Mouse (Mus musculus) kidney, embryonic 16.5 days (tissue): Measurements from ENCODE around the gene Amfr. TPM values are rescaled to one million over a fixed set of nuclear protein-coding genes. Genes with fewer than 3 reads are reported as not detected.

Experiments used
- ATAC-seq: fragments of 200-750 bp; cut with Nextera tagmentation; 2 replicates; pipeline ENCODE4 v1.8.0; 2017; ENCODE audit warnings: moderate TSS enrichment; ENCODE audit not compliant: low FRiP score, low TSS enrichment
- H3K27ac ChIP-seq: fragments of 300-500 bp; sonication (generic); 2 replicates; pipeline ENCODE4 v1.5.1; 2014; ENCODE audit warnings: low read length
- H3K27me3 ChIP-seq: fragments of 300-500 bp; sonication (generic); 2 replicates; pipeline ENCODE4 v1.6.1; 2014; ENCODE audit warnings: low read length, control low read depth, mixed read lengths; ENCODE audit not compliant: insufficient read depth
- H3K36me3 ChIP-seq: fragments of 300-500 bp; sonication (generic); 2 replicates; pipeline ENCODE4 v1.6.1; 2014; ENCODE audit warnings: low read length, control low read depth, mixed read lengths; ENCODE audit not compliant: insufficient read depth
- H3K4me1 ChIP-seq: fragments of 300-500 bp; sonication (generic); 2 replicates; pipeline ENCODE4 v1.6.1; 2014; ENCODE audit warnings: low read length, control low read depth, mixed read lengths; ENCODE audit not compliant: insufficient read depth
- H3K4me2 ChIP-seq: fragments of 300-500 bp; sonication (generic); replicated peaks from 2 replicates; pipeline ENCODE4 v1.6.1; 2014; ENCODE audit warnings: low read depth, low read length
- H3K4me3 ChIP-seq: fragments of 300-500 bp; sonication (generic); 2 replicates; pipeline ENCODE4 v1.5.1; 2014; ENCODE audit warnings: mild to moderate bottlenecking, low read length
- H3K9ac ChIP-seq: fragments of 300-500 bp; sonication (generic); replicated peaks from 2 replicates; pipeline ENCODE4 v1.6.1; 2014; ENCODE audit warnings: low read length
- H3K9me3 ChIP-seq: fragments of 300-500 bp; sonication (generic); 2 replicates; pipeline ENCODE4 v1.6.1; 2016; ENCODE audit warnings: low read length, control low read depth
- WGBS: fragments of 180-500 bp; shearing (Covaris S2); extraction: QIAGEN DNeasy Blood & Tissue Kit; methylation state at CpG from one replicate; pipeline ENCODE4 v1.1.7; 2014; 5-methylcytosine and 5-hydroxymethylcytosine counted together
- polyA plus RNA-seq: library from polyadenylated mRNA; unstranded; fragments of >200 nt; fragmentation: Nextera tagmentation; extraction: Ambion mirVana; gene quantifications from 2 replicates; pipeline ENCODE4 v1.2.1, GENCODE M21; 2015

Amfr gene
- polyA plus RNA-seq, 1 experiment from 2014 or later, result 45.5 TPM

DNA sequence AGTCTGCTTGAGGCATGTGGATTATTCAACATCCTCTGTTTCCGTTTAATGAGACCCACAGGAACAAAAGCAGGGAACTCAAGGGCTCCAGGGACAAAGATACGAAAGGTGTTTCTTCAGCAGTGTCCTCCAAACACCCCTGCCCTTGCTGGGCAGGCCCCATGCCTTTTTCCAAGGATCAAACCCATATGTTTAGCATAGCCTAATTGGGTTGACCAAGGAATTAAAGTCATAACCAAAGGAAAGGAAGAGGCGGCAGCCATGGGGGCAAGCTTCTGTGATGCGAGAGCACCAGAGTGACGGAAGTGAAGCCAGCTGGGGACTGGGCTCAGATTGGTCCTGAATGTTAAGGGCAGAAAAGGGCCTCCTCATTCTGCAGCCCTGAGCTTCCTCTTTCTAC lies 40.4 kb downstream of the Amfr start:
- WGBS, result 87% methylated on average over 5 of the region's 5 CpGs
- Histone ChIP-seq H3K27ac (no peak overlapping the region), H3K36me3 (peaks cover 56% of the 10 kb centered on the region), H3K4me3 (no peak overlapping the region), H3K4me1 (peaks cover 4% of the 10 kb centered on the region; the same call in 1 of the 2 replicates), H3K27me3 (no peaks in the 10 kb centered on the region), H3K9ac (no peak overlapping the region), H3K9me3 (no peaks in the 10 kb centered on the region), H3K4me2 (no peak overlapping the region)
- ATAC-seq, result no peak

DNA sequence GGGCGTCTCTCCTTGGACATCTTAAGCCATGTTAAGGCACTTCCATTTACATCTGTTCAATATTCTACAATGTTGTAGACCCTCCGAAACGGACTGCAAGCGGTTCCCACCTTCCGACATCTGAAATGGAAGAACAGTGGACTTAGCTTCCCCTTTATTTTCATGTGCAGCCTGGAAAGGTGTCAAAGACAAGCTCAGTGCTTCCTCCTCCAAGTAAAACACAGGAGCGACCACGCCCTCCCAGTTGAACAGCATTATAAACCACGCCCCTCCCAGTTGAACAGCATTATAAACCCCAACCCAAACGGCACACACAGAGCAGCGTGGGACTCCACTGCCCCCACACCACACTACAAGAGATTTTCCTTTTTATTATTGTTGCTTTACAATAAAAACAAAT lies 41.2 kb downstream of the Amfr start:
- Histone ChIP-seq H3K9me3 (no peaks in the 10 kb centered on the region), H3K27ac (no peak overlapping the region), H3K36me3 (peaks cover 51% of the 10 kb centered on the region)

DNA sequence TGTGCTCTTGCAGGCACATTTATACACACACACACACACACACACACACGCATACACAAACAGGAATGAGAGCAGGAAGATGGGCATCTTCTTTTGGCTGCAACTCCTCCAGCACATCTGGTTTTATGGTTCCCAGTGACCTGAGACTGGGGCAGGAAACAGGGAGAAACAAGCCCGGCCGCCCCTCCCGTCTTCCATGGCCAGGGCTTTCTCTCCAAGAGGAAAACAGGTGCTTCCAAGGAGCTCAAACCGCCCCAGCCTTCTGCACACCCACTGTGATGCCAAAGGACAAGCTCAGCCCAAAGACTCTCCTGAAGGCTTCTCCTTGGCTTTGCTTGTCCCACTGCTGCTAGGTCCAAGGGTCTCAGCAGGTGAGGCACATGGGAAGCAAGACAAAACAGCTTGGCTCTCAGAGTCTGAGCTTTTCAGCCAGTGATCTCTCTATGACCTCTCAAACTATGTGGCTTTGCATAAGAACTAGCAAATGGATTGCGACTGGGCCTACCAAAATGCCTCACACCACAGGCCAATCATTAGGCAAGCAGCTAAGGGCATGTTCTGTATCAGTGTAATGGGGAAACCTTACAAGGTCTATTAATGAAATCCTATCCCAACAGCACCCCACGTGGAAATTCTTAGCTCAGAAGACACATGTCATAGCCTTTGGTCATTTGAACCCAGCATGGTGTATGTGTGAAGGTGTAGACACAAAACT lies 42.9 kb downstream of the Amfr start:
- no peak overlapping the region for H3K4me2 ChIP-seq

More for the DNA sequence above, 41.2 kb downstream of the Amfr start:
- Histone ChIP-seq H3K27me3 (no peaks in the 10 kb centered on the region), H3K4me2 (no peak overlapping the region), H3K4me1 (peaks cover 4% of the 10 kb centered on the region; the same call in 1 of the 2 replicates), H3K4me3 (no peak overlapping the region), H3K9ac (no peak overlapping the region)
- ATAC-seq, result no peak
- 75% methylated on average over 10 of the region's 10 CpGs for WGBS

DNA sequence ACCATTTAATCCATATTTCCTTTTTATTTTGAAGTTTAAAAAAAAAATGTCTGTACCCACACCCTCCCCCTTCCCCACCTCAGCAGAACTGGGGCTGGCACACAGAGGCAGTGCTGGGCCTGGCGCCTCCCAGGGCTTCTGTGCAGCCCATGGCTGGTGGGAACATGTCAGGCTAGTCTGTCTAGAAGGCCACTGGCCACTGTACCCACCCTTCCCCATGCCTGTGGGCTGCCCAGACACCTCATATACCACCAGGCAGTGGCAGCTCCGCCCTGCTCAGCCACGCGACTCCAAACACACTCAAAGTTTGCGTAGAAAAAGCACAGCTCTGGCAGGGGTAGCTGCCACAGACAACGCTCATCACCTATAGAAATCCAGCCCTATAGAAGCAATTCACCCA lies 44.3 kb downstream of the Amfr start:
- no peak; the same call in 1 of the 2 replicates for ATAC-seq
- H3K4me3 ChIP-seq, result no peak overlapping the region
- no peak overlapping the region for H3K27ac ChIP-seq
- peaks cover 4% of the 10 kb centered on the region; the same call in 1 of the 2 replicates for H3K4me1 ChIP-seq
- H3K9ac ChIP-seq, result no peak overlapping the region
- peaks cover 22% of the 10 kb centered on the region for H3K36me3 ChIP-seq
- H3K4me2 ChIP-seq, result no peak overlapping the region
- 63% methylated on average over 6 of the region's 6 CpGs for WGBS
- no peaks in the 10 kb centered on the region for H3K27me3 ChIP-seq
- H3K9me3 ChIP-seq, result no peaks in the 10 kb centered on the region

More for the DNA sequence above, 42.9 kb downstream of the Amfr start:
- H3K36me3 ChIP-seq, result peaks cover 36% of the 10 kb centered on the region
- H3K9ac ChIP-seq, result no peak overlapping the region
- H3K27ac ChIP-seq, result no peak overlapping the region
- H3K4me3 ChIP-seq, result no peak overlapping the region
- no peaks in the 10 kb centered on the region for H3K27me3 ChIP-seq
- H3K4me1 ChIP-seq, result peaks cover 4% of the 10 kb centered on the region; the same call in 1 of the 2 replicates
- ATAC-seq, result no peak
- H3K9me3 ChIP-seq, result no peaks in the 10 kb centered on the region
- WGBS, result 51% methylated on average over 7 of the region's 7 CpGs

DNA sequence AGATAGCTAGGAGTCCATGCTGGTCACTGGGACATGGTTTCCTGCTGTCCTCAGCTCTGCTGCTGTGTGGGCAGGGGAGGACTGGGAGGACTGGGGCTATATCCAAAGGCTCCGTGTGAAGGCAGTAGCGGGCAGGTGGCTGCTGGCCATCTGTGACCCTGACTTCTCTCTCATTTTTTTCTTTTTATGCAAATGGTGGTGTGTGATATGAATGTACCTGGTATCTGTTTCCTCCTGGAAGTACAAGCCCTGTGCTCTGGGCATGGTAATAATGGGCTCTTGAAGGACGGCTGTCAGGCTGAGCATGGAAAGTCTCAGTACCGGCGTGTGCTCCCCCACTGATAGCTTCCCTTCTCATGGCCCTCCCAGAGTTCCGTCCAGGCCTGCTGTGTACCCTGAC lies 51.7 kb downstream of the Amfr start:
- Histone ChIP-seq H3K27me3 (no peaks in the 10 kb centered on the region), H3K4me2 (no peak overlapping the region), H3K27ac (no peak overlapping the region), H3K4me1 (no peaks in the 10 kb centered on the region), H3K9ac (no peak overlapping the region), H3K9me3 (no peaks in the 10 kb centered on the region), H3K36me3 (no peaks in the 10 kb centered on the region), H3K4me3 (no peak overlapping the region)
- no peak for ATAC-seq
- 86% methylated on average over 6 of the region's 6 CpGs for WGBS

DNA sequence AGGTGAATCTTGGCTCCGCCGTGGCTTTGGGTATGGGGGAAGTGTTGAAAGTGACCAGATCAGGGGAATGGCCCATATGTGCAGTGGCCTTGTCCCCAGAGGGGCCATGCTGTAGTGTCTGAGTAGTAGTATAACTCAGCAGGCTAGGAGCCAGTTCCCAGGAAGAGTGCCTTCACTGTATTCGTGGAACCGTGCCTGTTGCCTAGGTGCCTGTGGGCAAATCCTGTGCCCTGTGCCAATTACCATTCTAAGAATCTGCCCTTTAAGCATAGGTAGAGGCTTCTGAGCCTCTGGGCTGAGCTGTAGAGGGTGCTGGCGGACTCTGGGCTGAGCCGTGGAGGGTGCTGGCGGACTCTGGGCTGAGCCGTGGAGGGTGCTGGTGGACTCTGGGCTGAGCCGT lies 54.2 kb downstream of the Amfr start:
- no peak for ATAC-seq
- H3K9me3 ChIP-seq, result no peaks in the 10 kb centered on the region
- no peaks in the 10 kb centered on the region for H3K36me3 ChIP-seq
- H3K9ac ChIP-seq, result no peak overlapping the region
- no peak overlapping the region for H3K27ac ChIP-seq
- no peaks in the 10 kb centered on the region for H3K4me1 ChIP-seq
- H3K4me2 ChIP-seq, result no peak overlapping the region
- no peaks in the 10 kb centered on the region for H3K27me3 ChIP-seq
- H3K4me3 ChIP-seq, result no peak overlapping the region
- 87% methylated on average over 9 of the region's 9 CpGs for WGBS

DNA sequence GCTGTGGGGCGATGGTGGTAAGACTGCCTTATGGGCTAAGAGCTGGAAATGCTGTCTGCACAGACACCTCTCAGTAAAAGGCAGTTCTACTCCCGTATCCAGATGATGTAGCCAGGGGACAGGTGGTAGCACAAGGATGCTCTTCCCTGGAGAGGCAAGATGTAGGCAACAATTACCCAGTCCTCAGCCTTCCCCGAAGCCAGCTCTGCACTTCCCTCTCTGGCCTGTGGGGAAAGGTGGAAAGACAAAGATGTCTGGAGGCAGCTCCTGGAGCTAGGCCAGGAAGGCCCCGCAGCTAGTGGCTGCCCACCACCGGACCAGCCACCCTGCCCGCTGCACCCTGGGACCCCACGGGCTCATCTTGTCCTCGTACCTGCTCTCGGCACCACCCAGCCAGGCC lies 60.1 kb downstream of the Amfr start:
- no peak overlapping the region for H3K4me2 ChIP-seq
- H3K27me3 ChIP-seq, result no peaks in the 10 kb centered on the region
- WGBS, result 87% methylated on average over 7 of the region's 9 CpGs
- no peak overlapping the region for H3K4me3 ChIP-seq
- H3K9ac ChIP-seq, result no peak overlapping the region
- H3K36me3 ChIP-seq, result no peaks in the 10 kb centered on the region
- no peak overlapping the region for H3K27ac ChIP-seq
- H3K4me1 ChIP-seq, result no peaks in the 10 kb centered on the region
- H3K9me3 ChIP-seq, result no peaks in the 10 kb centered on the region
- no peak for ATAC-seq

DNA sequence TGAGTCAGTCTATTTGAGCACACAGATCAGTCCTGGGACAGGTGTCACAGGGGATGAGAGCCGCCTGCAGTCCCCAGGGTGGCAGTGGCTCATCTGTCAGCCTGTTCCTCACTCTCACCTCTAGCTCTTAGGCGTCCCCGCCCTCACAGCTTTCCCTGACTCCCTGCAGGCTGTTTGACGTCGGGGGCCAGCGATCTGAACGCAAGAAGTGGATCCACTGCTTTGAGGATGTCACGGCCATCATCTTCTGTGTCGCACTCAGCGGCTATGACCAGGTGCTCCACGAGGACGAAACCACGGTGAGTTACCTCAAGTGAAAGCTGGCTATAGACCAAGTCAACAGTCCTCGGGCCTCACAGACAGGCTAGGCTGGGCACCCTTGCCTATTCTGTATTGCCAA lies 62.5 kb downstream of the Amfr start:
- H3K4me1 ChIP-seq, result no peaks in the 10 kb centered on the region
- no peaks in the 10 kb centered on the region for H3K27me3 ChIP-seq
- H3K4me2 ChIP-seq, result no peak overlapping the region
- no peaks in the 10 kb centered on the region for H3K9me3 ChIP-seq
- no peak overlapping the region for H3K27ac ChIP-seq
- H3K4me3 ChIP-seq, result no peak overlapping the region
- H3K36me3 ChIP-seq, result no peaks in the 10 kb centered on the region
- WGBS, result 77% methylated on average over 14 of the region's 14 CpGs
- H3K9ac ChIP-seq, result no peak overlapping the region
- no peak for ATAC-seq

DNA sequence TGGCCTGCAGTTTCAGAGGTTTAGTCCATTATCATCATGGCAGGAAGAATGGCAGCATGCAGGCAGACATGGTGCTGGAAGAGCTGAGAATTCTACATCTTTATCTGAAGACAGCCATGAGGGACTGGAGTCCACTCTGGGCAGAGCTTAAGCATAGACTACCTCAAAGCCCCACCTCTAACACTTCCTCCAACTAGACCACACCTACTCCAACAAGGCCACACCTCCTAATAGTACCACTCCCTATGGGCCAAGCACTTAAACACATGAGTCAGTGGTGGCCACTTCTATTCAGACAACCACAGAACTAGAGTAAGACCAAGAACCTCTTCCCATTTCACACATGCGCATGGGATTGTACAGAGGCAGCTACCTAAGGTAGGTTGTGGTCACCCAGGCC lies 66.2 kb downstream of the Amfr start:
- Histone ChIP-seq H3K4me2 (no peak overlapping the region), H3K27me3 (no peaks in the 10 kb centered on the region), H3K4me3 (no peak overlapping the region), H3K36me3 (no peaks in the 10 kb centered on the region), H3K4me1 (no peaks in the 10 kb centered on the region), H3K27ac (no peak overlapping the region), H3K9me3 (no peaks in the 10 kb centered on the region), H3K9ac (no peak overlapping the region)
- ATAC-seq, result no peak
- 96% methylated on average over 1 of the region's 1 CpGs for WGBS

DNA sequence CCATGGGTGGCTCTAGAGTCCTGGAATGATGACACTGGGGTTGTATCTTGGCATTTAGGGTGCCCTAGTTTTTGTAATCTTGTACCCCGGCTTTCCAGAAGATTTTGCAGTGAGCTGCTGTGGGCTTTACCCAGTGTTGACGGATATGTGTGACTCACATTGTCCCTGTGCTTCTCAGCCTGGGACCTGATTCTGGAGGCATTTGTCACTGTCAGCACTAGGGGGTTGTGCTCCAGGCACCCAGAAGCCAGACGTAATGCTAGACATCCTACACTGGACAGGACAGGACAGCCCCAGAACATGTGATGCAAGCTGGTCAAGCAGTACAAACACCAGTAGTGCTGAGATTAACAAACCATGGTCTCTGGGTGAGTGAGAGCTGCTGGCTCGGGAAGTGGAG lies 66.9 kb downstream of the Amfr start:
- Histone ChIP-seq H3K9ac (no peak overlapping the region), H3K36me3 (no peaks in the 10 kb centered on the region), H3K4me2 (no peak overlapping the region), H3K4me3 (no peak overlapping the region), H3K27ac (no peak overlapping the region), H3K27me3 (no peaks in the 10 kb centered on the region), H3K9me3 (no peaks in the 10 kb centered on the region), H3K4me1 (no peaks in the 10 kb centered on the region)
- 56% methylated on average over 4 of the region's 4 CpGs for WGBS
- no peak for ATAC-seq
